Mouse (Mus musculus) midbrain, embryonic 11.5 days (tissue): ENCODE results near the gene Rasl12. TPM values are rescaled to one million over a fixed set of nuclear protein-coding genes. Genes with fewer than 3 reads are reported as not detected.

ENCODE experiments used
- ATAC-seq: fragments of 200-750 bp; cut with Nextera tagmentation; 2 replicates; pipeline ENCODE4 v1.8.0; 2017; ENCODE audit warnings: moderate TSS enrichment, moderate library complexity; ENCODE audit not compliant: low FRiP score
- DNase-seq: peaks from one replicate; pipeline ENCODE4 v3.0.0; 2015; ENCODE audit warnings: low spot score; ENCODE audit errors: missing footprints
- H3K27ac ChIP-seq: fragments of 300-500 bp; sonication (generic); 2 replicates; pipeline ENCODE4 v1.5.1; 2014; ENCODE audit warnings: low read depth, low read length
- H3K27me3 ChIP-seq: fragments of 300-500 bp; sonication (generic); 2 replicates; pipeline ENCODE4 v1.6.1; 2014; ENCODE audit warnings: mild to moderate bottlenecking, low read length, moderate library complexity, mixed read lengths; ENCODE audit not compliant: control insufficient read depth, insufficient read depth
- H3K36me3 ChIP-seq: fragments of 300-500 bp; sonication (generic); 2 replicates; pipeline ENCODE4 v1.6.1; 2014; ENCODE audit warnings: mild to moderate bottlenecking, low read length, moderate library complexity, mixed read lengths; ENCODE audit not compliant: control insufficient read depth, insufficient read depth
- H3K4me1 ChIP-seq: fragments of 300-500 bp; sonication (generic); 2 replicates; pipeline ENCODE4 v1.6.1; 2014; ENCODE audit warnings: low read length; ENCODE audit not compliant: control insufficient read depth, insufficient read depth
- H3K4me2 ChIP-seq: fragments of 300-500 bp; sonication (generic); 2 replicates; pipeline ENCODE4 v1.6.1; 2014; ENCODE audit warnings: mild to moderate bottlenecking, moderate library complexity
- H3K4me3 ChIP-seq: fragments of 300-500 bp; sonication (generic); 2 replicates; pipeline ENCODE4 v1.5.1; 2014; ENCODE audit warnings: low read depth, low read length
- H3K9ac ChIP-seq: fragments of 300-500 bp; sonication (generic); 2 replicates; pipeline ENCODE4 v1.6.1; 2014; ENCODE audit warnings: low read length
- H3K9me3 ChIP-seq: fragments of 300-500 bp; sonication (generic); 2 replicates; pipeline ENCODE4 v1.6.1; 2016; ENCODE audit warnings: low read length; ENCODE audit not compliant: control insufficient read depth
- WGBS: fragments of 180-500 bp; shearing (Covaris S2); extraction: QIAGEN DNeasy Blood & Tissue Kit; methylation state at CpG from one replicate; pipeline ENCODE4 v1.1.7; 2014; 5-methylcytosine and 5-hydroxymethylcytosine counted together
- polyA plus RNA-seq: library from polyadenylated mRNA; unstranded; fragments of >200 nt; fragmentation: Nextera tagmentation; extraction: Ambion mirVana; gene quantifications from 2 replicates; pipeline ENCODE4 v1.2.1, GENCODE M21; 2014

The Rasl12 gene
- polyA plus RNA-seq, 1 experiment from 2014 or later: 5.9 TPM

- Histone ChIP-seq H3K36me3 (no peaks in the 10 kb centered on the region), H3K9me3 (no peaks in the 10 kb centered on the region), H3K4me3 (no peak overlapping the region), H3K4me2 (no peak overlapping the region), H3K4me1 (no peaks in the 10 kb centered on the region), H3K27ac (no peak overlapping the region), H3K9ac (no peak overlapping the region), H3K27me3 (no peaks in the 10 kb centered on the region)
- ATAC-seq (no peak), DNase-seq (no peak)
- 84% methylated on average over 5 of the region's 5 CpGs for WGBS
Observed at GRCm38 (mm10) chr9:65407327-65407726, 9.0 kb downstream of the Rasl12 start.

GRCm38 (mm10) chr9:65407861-65408260, 9.6 kb downstream of the Rasl12 start:
- Histone ChIP-seq H3K27me3 (no peaks in the 10 kb centered on the region), H3K4me1 (no peaks in the 10 kb centered on the region), H3K4me3 (no peak overlapping the region), H3K9me3 (no peaks in the 10 kb centered on the region), H3K36me3 (no peaks in the 10 kb centered on the region), H3K9ac (no peak overlapping the region), H3K4me2 (no peak overlapping the region), H3K27ac (no peak overlapping the region)
- no peak for ATAC-seq
- 75% methylated on average over 3 of the region's 3 CpGs for WGBS
- DNase-seq: no peak

GRCm38 (mm10) chr9:65408871-65409295, 10.6 kb downstream of the Rasl12 start:
- no peaks in the 10 kb centered on the region for H3K9me3 ChIP-seq
- H3K27me3 ChIP-seq: no peaks in the 10 kb centered on the region
- H3K4me3 ChIP-seq: no peak overlapping the region
- no peak for DNase-seq
- no peak for ATAC-seq
- H3K4me1 ChIP-seq: no peaks in the 10 kb centered on the region
- no peaks in the 10 kb centered on the region for H3K36me3 ChIP-seq
- WGBS: 68% methylated on average over 5 of the region's 5 CpGs
- H3K4me2 ChIP-seq: no peak overlapping the region
- no peak overlapping the region for H3K9ac ChIP-seq
- no peak overlapping the region for H3K27ac ChIP-seq

GRCm38 (mm10) chr9:65410378-65410777, 12.1 kb downstream of the Rasl12 start:
- Histone ChIP-seq H3K27ac (no peak overlapping the region), H3K27me3 (no peaks in the 10 kb centered on the region), H3K4me3 (no peak overlapping the region), H3K9me3 (no peaks in the 10 kb centered on the region), H3K9ac (no peak overlapping the region), H3K36me3 (no peaks in the 10 kb centered on the region), H3K4me2 (no peak overlapping the region), H3K4me1 (no peaks in the 10 kb centered on the region)
- ATAC-seq (no peak), DNase-seq (no peak)
- WGBS: 93% methylated on average over 8 of the region's 8 CpGs

- Histone ChIP-seq H3K27ac (no peak overlapping the region), H3K4me1 (no peaks in the 10 kb centered on the region), H3K27me3 (no peaks in the 10 kb centered on the region), H3K9me3 (no peaks in the 10 kb centered on the region), H3K4me3 (no peak overlapping the region), H3K9ac (no peak overlapping the region), H3K4me2 (no peak overlapping the region), H3K36me3 (no peaks in the 10 kb centered on the region)
- DNase-seq: no peak
- 85% methylated on average over 3 of the region's 3 CpGs for WGBS
- no peak for ATAC-seq
Observed at GRCm38 (mm10) chr9:65411326-65411725, 13.0 kb downstream of the Rasl12 start.

- Histone ChIP-seq H3K4me2 (no peak overlapping the region), H3K27me3 (no peaks in the 10 kb centered on the region), H3K27ac (no peak overlapping the region), H3K4me3 (no peak overlapping the region), H3K9me3 (no peaks in the 10 kb centered on the region), H3K9ac (no peak overlapping the region), H3K4me1 (no peaks in the 10 kb centered on the region), H3K36me3 (no peaks in the 10 kb centered on the region)
- no peak for DNase-seq
- no peak for ATAC-seq
- 55% methylated on average over 3 of the region's 3 CpGs for WGBS
Observed at GRCm38 (mm10) chr9:65417738-65418137, 19.4 kb downstream of the Rasl12 start.

GRCm38 (mm10) chr9:65419633-65420032, 21.3 kb downstream of the Rasl12 start:
- WGBS: 78% methylated on average over 3 of the region's 3 CpGs
- no peak overlapping the region for H3K9ac ChIP-seq
- H3K27ac ChIP-seq: no peak overlapping the region
- H3K4me1 ChIP-seq: no peaks in the 10 kb centered on the region
- no peak for DNase-seq
- no peaks in the 10 kb centered on the region for H3K36me3 ChIP-seq
- no peak overlapping the region for H3K4me3 ChIP-seq
- H3K27me3 ChIP-seq: no peaks in the 10 kb centered on the region
- no peak for ATAC-seq
- no peak overlapping the region for H3K4me2 ChIP-seq
- H3K9me3 ChIP-seq: no peaks in the 10 kb centered on the region

- no peaks in the 10 kb centered on the region for H3K36me3 ChIP-seq
- ATAC-seq: no peak
Observed at GRCm38 (mm10) chr9:65422760-65423501, 24.6 kb downstream of the Rasl12 start, which contains the start of gene Slc51b. Gene Slc51b (minus strand): TSS chr9:65422955.

GRCm38 (mm10) chr9:65424393-65424792, 26.1 kb downstream of the Rasl12 start:
- WGBS: 44% methylated on average over 3 of the region's 3 CpGs
- Histone ChIP-seq H3K27ac (no peak overlapping the region), H3K4me3 (no peak overlapping the region), H3K36me3 (no peaks in the 10 kb centered on the region), H3K4me2 (no peak overlapping the region), H3K9ac (no peak overlapping the region), H3K4me1 (no peaks in the 10 kb centered on the region), H3K9me3 (no peaks in the 10 kb centered on the region), H3K27me3 (no peaks in the 10 kb centered on the region)
- DNase-seq: no peak
- no peak for ATAC-seq

More at GRCm38 (mm10) chr9:65422760-65423501, 24.6 kb downstream of the Rasl12 start, which contains the start of gene Slc51b:
- Histone ChIP-seq H3K9me3 (no peaks in the 10 kb centered on the region), H3K4me1 (no peaks in the 10 kb centered on the region), H3K9ac (no peak within 1 kb of the TSS), H3K27ac (no peak within 1 kb of the TSS), H3K4me3 (no peak within 1 kb of the TSS), H3K27me3 (no peaks in the 10 kb centered on the region), H3K4me2 (no peak within 1 kb of the TSS)
- no peak for DNase-seq
- 83% methylated on average over 11 of the region's 11 CpGs for WGBS
